Mouse (Mus musculus) layer of hippocampus, adult 18-20 months (tissue): Measurements from ENCODE around the gene Cpa4. TPM values are rescaled to one million over a fixed set of nuclear protein-coding genes. Genes with fewer than 3 reads are reported as not detected.

ENCODE experiments used
- DNase-seq, 2 experiments: peaks; one replicate each; pipeline ENCODE4 v3.0.0; 2022; ENCODE audit warnings: low spot score in 2 of 2
- total RNA-seq, 2 experiments: library from RNA; stranded (reverse); gene quantifications; 2 replicates each; pipeline ENCODE4 v1.2.3; 2021

The Cpa4 gene
- total RNA-seq, 2 experiments from 2014 or later = not detected

DNA sequence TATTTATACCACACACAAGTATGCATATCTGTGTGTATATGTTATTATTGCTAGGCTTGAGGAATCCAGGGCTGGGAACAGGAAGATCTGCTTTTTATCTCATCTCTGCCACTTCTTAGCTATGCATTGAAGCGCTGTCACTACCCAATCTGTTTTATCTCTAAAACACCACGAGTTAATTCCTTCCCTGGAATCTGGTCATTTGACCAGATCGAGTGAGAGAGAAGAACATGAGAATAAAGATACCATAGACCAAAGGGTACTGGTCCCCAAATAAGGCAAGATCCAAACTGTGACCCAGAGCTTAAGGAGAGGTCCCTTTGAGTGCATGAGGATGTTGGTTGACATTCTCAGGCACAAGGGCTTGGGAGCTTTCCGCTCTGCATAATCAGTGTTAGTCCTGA lies 53.8 kb downstream of the Cpa4 start:
- no peak for DNase-seq

DNA sequence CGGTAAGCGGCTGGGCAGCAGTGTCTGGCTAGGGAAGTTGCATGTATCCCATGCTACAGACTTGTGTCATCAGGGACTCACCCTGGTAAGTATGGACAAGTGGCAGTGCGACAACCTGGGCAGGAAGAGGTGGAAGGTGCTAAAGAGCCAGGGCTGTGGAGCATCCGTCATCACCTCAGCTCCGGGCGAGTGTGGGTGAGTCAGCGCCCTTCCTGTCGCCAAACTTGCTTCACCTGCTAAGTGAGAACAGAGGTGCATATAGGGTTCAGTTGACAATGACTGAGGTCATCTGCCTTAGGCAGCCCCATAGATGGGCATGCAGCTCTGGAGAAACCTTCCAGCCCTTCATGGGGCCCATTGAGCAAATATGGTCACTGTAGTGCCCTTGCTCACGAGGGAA lies 56.6 kb downstream of the Cpa4 start:
- no peak for DNase-seq

DNA sequence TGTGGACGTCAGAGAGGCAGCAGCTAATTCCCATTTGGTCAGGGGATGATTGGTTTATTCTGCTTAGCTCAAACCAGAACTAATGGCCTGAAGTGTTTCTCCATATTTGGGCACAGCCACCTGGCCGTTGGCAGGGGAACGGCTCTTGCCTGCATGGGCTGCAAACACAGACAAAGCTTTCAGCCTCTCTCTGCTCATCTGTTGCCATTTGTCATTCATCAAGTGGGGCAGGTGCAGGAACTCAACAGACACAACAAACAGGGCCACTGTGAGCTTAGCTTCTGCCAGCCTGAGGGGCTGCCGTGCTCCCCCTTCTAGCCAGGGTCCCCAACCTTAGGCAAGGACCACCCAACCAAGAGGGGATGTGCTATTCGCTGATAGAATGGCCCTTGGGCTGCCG lies 60.0 kb downstream of the Cpa4 start:
- DNase-seq = peak; percentile 52 to 68

DNA sequence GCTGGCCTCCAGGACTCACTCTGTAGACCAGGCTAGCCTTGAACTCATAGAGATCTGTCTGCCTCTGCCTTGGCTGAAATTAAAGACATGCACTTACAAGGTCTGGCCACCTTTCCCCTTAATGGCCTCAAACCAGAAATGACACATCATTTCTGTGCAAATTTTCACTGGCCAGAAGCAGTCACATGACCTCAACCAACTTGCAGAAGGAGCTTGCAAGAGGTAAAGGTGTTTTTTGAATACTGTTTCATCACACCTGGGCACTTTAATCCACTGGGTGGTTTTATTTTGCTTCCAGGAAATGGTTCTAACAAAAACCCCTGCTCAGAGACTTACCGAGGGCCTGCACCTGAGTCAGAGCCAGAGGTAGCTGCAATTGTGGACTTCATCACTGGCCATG lies 61.8 kb downstream of the Cpa4 start:
- no peak for DNase-seq

DNA sequence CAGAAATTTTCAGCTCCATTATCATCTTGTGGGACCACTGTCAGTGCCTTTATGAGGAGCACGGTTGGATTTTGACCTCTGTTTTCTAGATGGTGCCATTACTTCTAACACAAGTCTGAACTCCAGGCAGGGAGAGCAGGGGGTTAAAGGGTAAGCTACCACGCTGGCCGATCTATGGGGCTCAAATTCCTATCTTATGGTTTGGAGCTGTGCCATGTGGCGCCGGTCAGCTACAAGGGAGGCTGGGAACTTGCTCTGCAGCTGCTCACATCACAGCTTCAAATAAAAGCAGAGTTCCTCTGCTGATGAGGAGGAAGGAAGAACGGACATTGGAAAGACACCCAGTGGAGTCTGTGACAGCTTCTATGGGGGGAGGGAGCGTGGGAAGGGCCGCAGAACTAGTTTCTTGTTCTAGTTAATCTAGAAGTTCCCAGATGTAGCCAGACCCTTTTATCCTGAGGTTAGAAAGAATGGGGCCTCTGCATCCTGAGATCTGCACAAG lies 67.2 kb downstream of the Cpa4 start:
- no peak for DNase-seq

DNA sequence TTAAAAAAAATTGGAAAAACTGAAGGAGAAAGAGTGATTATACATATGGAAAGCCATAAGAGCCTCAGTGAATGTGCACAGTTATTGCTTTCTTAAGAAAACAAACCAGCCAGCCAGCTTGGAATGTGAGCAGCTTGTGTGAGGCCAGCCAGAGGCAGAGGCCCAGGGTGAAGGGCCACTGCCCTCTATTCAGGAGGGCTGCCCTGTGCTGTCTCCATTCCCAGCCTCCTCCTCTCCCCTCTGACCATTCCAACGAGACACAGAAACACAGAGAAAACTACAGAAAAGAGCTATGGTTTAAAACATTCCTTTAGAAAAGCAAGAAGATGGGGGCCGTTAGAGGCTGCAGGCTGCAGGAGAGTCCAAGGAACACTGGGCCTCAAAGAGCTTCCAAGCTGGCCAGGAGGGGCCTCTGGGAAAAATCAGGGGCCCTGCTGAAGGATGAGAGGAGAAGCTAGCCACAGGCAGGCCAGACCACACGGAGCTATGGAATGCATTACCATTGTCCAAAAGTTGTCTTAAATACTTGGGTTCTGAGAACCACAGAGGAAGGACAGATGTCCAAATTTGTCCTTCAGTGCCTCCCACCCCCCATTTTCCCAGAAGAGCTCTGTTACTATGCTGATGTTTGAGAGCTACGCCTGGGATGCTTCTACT lies 68.1 kb downstream of the Cpa4 start:
- no peak for DNase-seq

DNA sequence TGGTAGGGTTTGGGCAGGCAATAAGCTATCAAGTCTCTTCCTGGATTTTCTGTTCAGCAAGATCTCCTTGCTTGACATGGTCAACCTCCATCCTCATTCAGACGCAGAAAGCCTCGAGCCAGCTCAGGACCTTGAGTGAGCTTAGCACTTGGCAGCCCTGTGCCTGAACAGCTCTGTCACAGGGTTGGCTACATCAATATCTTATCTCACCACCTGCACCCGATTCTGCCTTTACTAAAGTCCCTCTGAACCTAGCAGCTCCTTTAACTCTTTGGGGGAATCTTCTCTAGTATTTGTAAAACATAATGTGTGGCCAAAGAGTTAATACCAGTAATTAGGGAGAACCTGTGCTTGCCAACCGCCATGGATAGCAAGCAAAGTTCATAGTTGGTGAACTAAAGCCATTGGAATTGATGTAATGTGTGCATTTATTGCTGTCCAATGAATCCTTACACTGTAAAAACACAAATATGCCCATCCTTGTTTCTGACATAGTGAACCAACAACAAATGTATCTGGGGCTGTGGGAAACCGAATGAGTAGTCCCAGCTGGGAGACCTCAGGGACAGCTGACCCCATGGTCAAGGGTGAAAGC lies 70.6 kb downstream of the Cpa4 start, which contains the start of gene Cpa1:
Gene Cpa1 (plus strand): TSS at position 545 of the 595 bp plus-strand sequence.
- DNase-seq = no peak

Other genes with a start within 250 kb of the Cpa4 start
- 10 to 100 TPM; 23.8 to 26.5 TPM for gene Zc3hc1, start 177.3 kb upstream of the Cpa4 start, total RNA-seq
- 10 to 100 TPM; 85.1 to 93.9 TPM for gene Klhdc10, start 166.5 kb upstream of the Cpa4 start, total RNA-seq
- 10 to 100 TPM; 18.6 to 23.3 TPM for gene Tmem209, start 58.6 kb upstream of the Cpa4 start, total RNA-seq
- gene Ssmem1, start 58.5 kb upstream of the Cpa4 start, total RNA-seq = under 1 TPM; 0.54 to 0.63 TPM
- under 1 TPM; 0.56 to 0.87 TPM for gene Cpa2, start 26.8 kb upstream of the Cpa4 start, total RNA-seq
- not detected for gene Cpa5, start 42.6 kb downstream of the Cpa4 start, total RNA-seq
- not detected for gene Cpa1, start 70.8 kb downstream of the Cpa4 start, total RNA-seq
- 1 to 10 TPM; 5.3 to 6.0 TPM for gene Cep41, start 125.4 kb downstream of the Cpa4 start, total RNA-seq
- 10 to 100 TPM; 44.9 to 49.3 TPM for gene Mest, start 155.2 kb downstream of the Cpa4 start, total RNA-seq